Comparison of ENCODE assay signal across 12 mouse cellular contexts in the genomic region with DNA sequence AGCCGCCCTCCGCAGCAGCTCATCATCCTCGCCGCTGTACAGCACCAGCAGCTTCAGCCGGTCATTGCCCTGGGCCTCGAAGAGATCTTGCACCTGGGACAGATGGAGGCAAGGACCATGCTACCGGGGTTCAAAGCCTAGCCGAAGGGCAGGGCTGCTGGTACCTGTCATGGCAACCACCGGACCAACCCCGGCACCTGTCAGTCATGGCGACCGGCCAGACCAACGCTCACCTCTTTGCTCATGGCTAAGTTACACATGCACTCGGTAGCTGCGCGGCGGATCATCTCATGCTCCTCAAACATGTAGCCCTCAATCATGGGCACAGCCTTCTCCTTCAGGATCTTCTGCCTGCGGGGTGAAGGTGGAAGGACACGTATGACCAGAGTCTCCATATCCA.
"Had no signal": no experiment of that assay in that cellular context is flagged by ENCODE, and none has a peak within 500 bp of the region (broad histone marks: within the 10 kb centered on the region; RNA-seq: fewer than 3 reads in every experiment).

No protein-coding gene starts in this region.

- H3K9me3 ChIP-seq: limb, embryonic 13.5 days; midbrain, embryonic 10.5 days; neural tube, embryonic 12.5 days had no signal

- DNase-seq: kidney, postnatal 10 days; kidney, postnatal 4 days; left cerebral cortex, postnatal 4 days; lung, adult 18-20 months; midbrain, embryonic 14.5 days; thymus, adult 2 months; thymus, postnatal 25 days had no signal

- H3K27ac ChIP-seq: limb, embryonic 13.5 days; liver, embryonic 14.5 days; midbrain, embryonic 10.5 days; neural tube, embryonic 12.5 days had no signal

- H3K27me3 ChIP-seq: limb, embryonic 13.5 days; neural tube, embryonic 12.5 days had no signal

- H3K9ac ChIP-seq: limb, embryonic 13.5 days; liver, embryonic 14.5 days; neural tube, embryonic 12.5 days had no signal

- H3K4me3 ChIP-seq: layer of hippocampus, adult 2 months; limb, embryonic 13.5 days; midbrain, embryonic 10.5 days; neural tube, embryonic 12.5 days had no signal
